8 mouse cellular contexts compared by ENCODE assay signal in the genomic region with DNA sequence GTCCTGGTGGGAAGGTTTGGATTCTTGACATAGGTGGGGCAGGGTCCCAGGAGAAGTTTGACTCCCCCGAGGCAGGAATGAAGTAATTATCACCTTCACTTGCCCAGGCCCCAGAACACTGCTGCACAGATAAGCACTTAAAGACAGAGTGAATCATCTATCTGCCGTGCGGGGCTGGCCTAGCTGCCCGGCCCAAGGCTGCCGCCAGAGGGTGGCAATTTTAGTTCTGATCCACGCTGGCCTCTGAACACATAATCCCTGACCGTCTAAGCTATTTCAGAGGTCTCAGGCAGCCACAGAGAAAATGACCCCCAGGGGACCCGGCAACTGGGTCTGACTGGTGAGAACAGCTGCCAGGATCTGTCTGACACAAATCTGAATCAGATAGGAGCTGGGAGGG. TPM values are rescaled to one million over a fixed set of nuclear protein-coding genes. Genes with fewer than 3 reads are reported as not detected.
A peak's percentile ranks its signal among the peaks of the same experiment; 100 is the strongest.
DNase-seq lines count a peak whose midpoint lies in the region; TF ChIP-seq lines count a peak whose summit lies in the region.

No protein-coding gene starts in this region.

- H3K4me3 ChIP-seq in C2C12 (ENCODE audit: insufficient read depth, poor library complexity, severe bottlenecking): no peak overlapping the region
- no peak overlapping the region for H3K4me3 ChIP-seq in kidney, adult 2 months (ENCODE audit: insufficient read depth, low read depth, low read length)

- H3ac ChIP-seq in C2C12 (ENCODE audit: control insufficient read depth, insufficient read length, low read depth): peak overlapping the region; percentile 3

- 25% methylated on average over 8 of the region's 8 CpGs for WGBS in kidney, adult 2 months

- peaks cover 44% of the 10 kb centered on the region for H3K79me3 ChIP-seq in C2C12 (ENCODE audit: low read depth)

- peaks cover 28% of the 10 kb centered on the region for H3K36me3 ChIP-seq in C2C12 (ENCODE audit: control insufficient read depth, insufficient read depth)
- no peaks in the 10 kb centered on the region for H3K36me3 ChIP-seq in kidney, adult 2 months (ENCODE audit: control insufficient read depth, insufficient read depth, low read length)

- H3K27ac ChIP-seq in kidney, adult 2 months (ENCODE audit: insufficient read depth, low read depth, low read length): peak overlapping the region; percentile 20

- peaks cover 74% of the 10 kb centered on the region for H3K79me2 ChIP-seq in C2C12 (ENCODE audit: control insufficient read depth, insufficient read depth)

- peaks cover 21% of the 10 kb centered on the region for H3K4me1 ChIP-seq in kidney, adult 2 months (ENCODE audit: control insufficient read depth, insufficient read depth, low read length)

- TF ChIP-seq CTCF in C2C12 (IDR thresholded peaks at IDR 0.05; ENCODE audit: control insufficient read depth, insufficient read depth, insufficient read length): peak; percentile 34
- TF ChIP-seq CTCF in kidney, adult 2 months (conservative IDR thresholded peaks at IDR 0.05; ENCODE audit: insufficient read depth, insufficient read length, low read depth, low read length): peak; percentile 44

- intact Hi-C loops in gastrocnemius, postnatal 36 days (cut with DNase I): no loop called here

- no peaks in the 10 kb centered on the region for H3K27me3 ChIP-seq in C2C12 (ENCODE audit: control insufficient read depth, insufficient read depth, insufficient read length)
- H3K27me3 ChIP-seq in kidney, adult 2 months (replicated peaks; ENCODE audit: control insufficient read depth, insufficient read depth, low read length): no peaks in the 10 kb centered on the region

- peak; percentile 67 for DNase-seq in adipocyte (ENCODE audit: low spot score)
- peak; percentile 14 to 24 for DNase-seq in gastrocnemius, postnatal 36 days
- DNase-seq in kidney, adult 2 months: peak; percentile 48
- DNase-seq in mesoderm, embryonic 11.5 days (ENCODE audit: low read depth, low spot score): peak; percentile 74
- no peak for DNase-seq in spleen, postnatal 10 days (ENCODE audit: low spot score in 2 of 2)
- no peak for DNase-seq in thymus, postnatal 36 days
- no peak for DNase-seq in layer of hippocampus, adult 9-10 months (ENCODE audit: low spot score)

- TF ChIP-seq POLR2A in kidney, adult 2 months (IDR thresholded peaks at IDR 0.05; ENCODE audit: low read depth, low read length): no peak

TF ChIP-seq in C2C12, 6 proteins besides CTCF, POLR2A, EP300 and RAD21:
- TF ChIP-seq FOSL1 (IDR thresholded peaks at IDR 0.05; ENCODE audit: insufficient read depth, low read length, poor library complexity, severe bottlenecking) (no peak), MYOD1 (IDR thresholded peaks at IDR 0.05; ENCODE audit: control insufficient read depth, insufficient read length, low read depth) (peak; percentile 91)

RNA-seq across cellular contexts. Expression of gene Gga2, which starts 5.9 kb away (rescaled TPM):
- 86.2 TPM for polyA plus RNA-seq in C2C12 (2012; fragmentation: generic; extraction: Trizol)
- 10 to 100 TPM; 12.9 to 14.0 TPM for total RNA-seq in gastrocnemius, postnatal 36 days (2021)
- polyA plus RNA-seq in kidney, adult 2 months (2012; rRNA removed): 49.1 and 53.0 TPM in 2 replicates

RNA-seq across cellular contexts. Expression of gene Cog7, which starts 33.6 kb away (rescaled TPM):
- polyA plus RNA-seq in C2C12 (2012; fragmentation: generic; extraction: Trizol): 14.0 TPM
- 10 to 100 TPM in 1 of 2 experiments, 1 to 10 TPM in 1; 9.4 to 11.1 TPM for total RNA-seq in gastrocnemius, postnatal 36 days (2021)
- polyA plus RNA-seq in kidney, adult 2 months (2012; rRNA removed): 39.9 and 41.7 TPM in 2 replicates

RNA-seq across cellular contexts. Expression of gene Ubfd1, which starts 51.9 kb away (rescaled TPM):
- polyA plus RNA-seq in C2C12 (2012; fragmentation: generic; extraction: Trizol): 28.4 TPM
- total RNA-seq in gastrocnemius, postnatal 36 days (2021): 10 to 100 TPM; 20.2 to 21.3 TPM
- polyA plus RNA-seq in kidney, adult 2 months (2012; rRNA removed): 18.9 and 19.6 TPM in 2 replicates

RNA-seq across cellular contexts. Expression of gene Ears2, which starts 52.0 kb away (rescaled TPM):
- polyA plus RNA-seq in C2C12 (2012; fragmentation: generic; extraction: Trizol): 11.0 TPM
- 1 to 10 TPM; 6.8 to 7.0 TPM for total RNA-seq in gastrocnemius, postnatal 36 days (2021)
- polyA plus RNA-seq in kidney, adult 2 months (2012; rRNA removed): 9.2 and 11.2 TPM in 2 replicates

Comparison
In these comparisons a context has a peak if more than half of its experiments do, and no peak if none do; other contexts are left out.
1. DNase-seq: peak in adipocyte (single experiment), gastrocnemius, postnatal 36 days (2 of 2), kidney, adult 2 months (single experiment) and mesoderm, embryonic 11.5 days (single experiment); none in spleen, postnatal 10 days (0 of 2), thymus, postnatal 36 days (0 of 2) and layer of hippocampus, adult 9-10 months (single experiment).